Mouse (Mus musculus) bone marrow macrophage, adult 2 months (primary cell): ENCODE measurements around the gene Flt4. TPM values are rescaled to one million over a fixed set of nuclear protein-coding genes. Genes with fewer than 3 reads are reported as not detected.

ENCODE experiments used
- H3K27ac ChIP-seq: 2 replicates; pipeline ENCODE4 v1.5.1; 2012; ENCODE audit warnings: low read depth, low read length; ENCODE audit not compliant: insufficient read depth
- H3K4me1 ChIP-seq: 2 replicates; pipeline ENCODE4 v1.6.1; 2012; ENCODE audit warnings: low read length; ENCODE audit not compliant: control insufficient read depth, insufficient read depth
- H3K4me3 ChIP-seq: 2 replicates; pipeline ENCODE4 v1.5.1; 2012; ENCODE audit warnings: mild to moderate bottlenecking, low read length, moderate library complexity; ENCODE audit not compliant: insufficient read depth
- CTCF ChIP-seq: IDR thresholded peaks from 2 replicates; pipeline ENCODE4 v1.5.1; 2012; ENCODE audit warnings: low read depth, mild to moderate bottlenecking, low read length, moderate library complexity
- POLR2A ChIP-seq: IDR thresholded peaks from 2 replicates; pipeline ENCODE4 v1.6.1; 2012; ENCODE audit warnings: mild to moderate bottlenecking, low read depth, low read length, borderline replicate concordance
- polyA plus RNA-seq: library from polyadenylated mRNA; stranded (reverse); fragments of >200 nt; gene quantifications from 2 replicates; pipeline ENCODE4 v1.2.4, GENCODE M21; 2012; ENCODE audit not compliant: missing spikeins, insufficient read depth, insufficient read length

Flt4 gene
- polyA plus RNA-seq, 1 experiment, result not detected

DNA sequence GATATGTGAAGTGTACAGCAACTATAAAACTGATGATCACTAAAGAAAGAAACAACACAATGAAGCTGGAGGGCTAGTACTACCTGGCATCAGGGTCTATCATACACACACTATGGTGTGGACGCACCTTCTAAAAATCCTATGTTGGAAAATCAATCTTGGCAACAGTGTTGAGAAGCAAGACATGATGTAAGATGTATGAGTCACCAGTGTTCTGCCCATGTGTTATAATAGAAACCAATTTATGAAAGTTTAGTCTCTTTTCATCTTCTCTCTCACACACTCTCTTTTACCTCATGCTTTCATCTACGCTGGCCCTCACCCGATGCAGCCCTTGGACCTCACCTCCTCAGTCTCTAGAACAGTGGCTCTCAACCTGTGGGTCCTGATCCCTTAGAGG, 86.0 kb downstream of the Flt4 start:
- no peak for TF ChIP-seq POLR2A
- no peak for TF ChIP-seq CTCF
- peaks cover 9% of the 10 kb centered on the region for H3K4me1 ChIP-seq
- H3K4me3 ChIP-seq, result no peak overlapping the region
- no peak overlapping the region for H3K27ac ChIP-seq

DNA sequence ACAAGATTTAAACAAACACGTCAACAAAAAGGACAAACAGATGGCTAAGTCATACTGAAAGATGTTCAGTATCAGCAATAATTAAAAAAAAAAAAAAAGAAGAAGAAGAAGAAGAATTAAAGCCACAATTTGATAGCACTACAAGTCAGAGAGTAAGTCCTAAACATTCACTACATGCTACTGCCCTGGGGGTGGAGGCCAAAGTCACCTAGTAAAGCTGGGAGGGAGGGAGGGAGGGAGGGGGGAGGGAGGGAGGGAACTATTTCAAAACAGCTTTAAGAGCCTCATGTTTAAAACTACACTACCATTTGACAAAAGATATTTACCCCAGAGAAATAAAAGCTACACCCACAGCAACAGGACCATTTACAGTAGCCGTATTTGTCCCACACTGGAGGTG, 86.6 kb downstream of the Flt4 start:
- no peak for TF ChIP-seq CTCF
- H3K4me3 ChIP-seq, result no peak overlapping the region
- peaks cover 9% of the 10 kb centered on the region for H3K4me1 ChIP-seq
- no peak overlapping the region for H3K27ac ChIP-seq

DNA sequence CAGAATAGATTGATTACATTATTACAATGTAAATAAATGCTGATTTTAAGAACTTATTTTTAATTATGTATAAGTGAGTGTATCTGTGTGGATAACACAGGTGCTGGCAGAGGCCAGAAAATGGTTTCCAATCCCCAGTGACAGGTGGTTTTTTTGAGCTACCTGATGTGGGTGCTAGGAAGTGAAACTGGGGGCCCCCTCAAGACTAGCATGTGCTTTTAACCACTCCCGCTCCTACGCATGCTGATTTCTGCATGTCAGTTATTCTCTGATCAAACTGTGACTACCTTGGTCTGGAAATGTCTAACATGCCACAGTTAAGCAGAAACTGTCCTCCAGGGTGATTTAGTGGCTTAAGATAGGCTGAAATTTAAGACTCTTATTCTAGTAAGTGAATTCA, 87.4 kb downstream of the Flt4 start:
- TF ChIP-seq POLR2A (no peak), CTCF (no peak)
- peaks cover 9% of the 10 kb centered on the region for H3K4me1 ChIP-seq

DNA sequence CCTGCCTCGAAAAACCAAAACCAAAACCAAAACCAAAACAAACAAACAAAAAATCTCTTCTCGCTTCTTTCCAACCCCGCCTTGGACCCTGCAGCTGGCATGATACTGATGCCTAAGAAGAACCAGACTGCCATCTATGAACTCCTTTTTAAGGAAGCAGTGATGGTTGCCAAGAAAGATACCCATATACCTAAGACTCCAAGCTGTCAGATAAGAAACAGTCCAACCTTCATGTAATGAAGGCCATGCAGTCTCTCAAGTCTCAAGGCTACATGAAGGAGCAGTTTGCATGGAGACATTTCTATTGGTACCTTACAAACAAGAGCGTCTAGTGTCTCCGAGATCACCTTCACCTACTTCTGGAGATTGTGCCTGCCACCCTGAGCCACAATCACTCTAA, 88.7 kb downstream of the Flt4 start:
- no peak overlapping the region for H3K4me3 ChIP-seq
- H3K4me1 ChIP-seq, result peaks cover 9% of the 10 kb centered on the region
- H3K27ac ChIP-seq, result no peak overlapping the region
- TF ChIP-seq POLR2A (no peak), CTCF (no peak)

More for the DNA sequence above, 87.4 kb downstream of the Flt4 start:
- Histone ChIP-seq H3K27ac (no peak overlapping the region), H3K4me3 (no peak overlapping the region)

DNA sequence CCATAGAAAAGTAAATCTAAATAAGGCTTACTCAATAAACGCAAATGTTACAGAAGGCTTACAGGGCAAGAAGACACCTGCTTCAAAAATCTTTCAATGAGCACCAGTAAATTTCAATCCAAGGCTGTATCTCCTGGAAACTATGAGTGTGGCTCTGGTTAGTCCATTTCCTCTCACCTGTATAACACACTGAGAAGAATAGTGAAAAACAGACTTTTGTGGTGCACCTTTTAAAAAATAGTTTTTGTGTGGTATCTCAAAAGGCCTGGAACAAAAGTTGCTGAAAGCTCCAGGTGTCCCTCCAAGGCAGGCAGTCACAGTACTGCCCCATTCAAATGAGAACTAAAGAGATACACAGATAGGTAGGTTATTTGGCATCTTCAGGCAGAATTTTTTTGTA, 90.0 kb downstream of the Flt4 start:
- TF ChIP-seq POLR2A (no peak), CTCF (no peak)
- peaks cover 13% of the 10 kb centered on the region for H3K4me1 ChIP-seq
- no peak overlapping the region for H3K4me3 ChIP-seq
- H3K27ac ChIP-seq, result no peak overlapping the region

DNA sequence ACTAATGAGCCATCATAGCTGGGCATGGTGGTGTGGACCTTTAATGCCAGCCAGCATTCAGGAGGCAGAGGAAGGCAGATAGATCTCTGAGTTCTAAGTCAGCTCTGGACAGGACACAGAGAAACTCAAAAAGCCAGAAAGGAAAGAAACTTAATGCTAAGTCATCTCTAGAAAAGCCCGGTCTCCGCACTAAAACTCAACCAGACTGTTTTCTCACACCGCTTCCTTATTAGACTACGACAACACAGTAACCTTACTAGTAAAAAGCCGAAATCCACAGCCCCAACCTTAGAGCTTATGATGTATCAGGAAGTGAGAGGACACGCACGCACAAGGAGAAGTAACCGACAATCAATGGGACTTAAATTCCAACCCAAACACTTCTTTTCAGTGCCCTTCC, 93.0 kb downstream of the Flt4 start:
- H3K4me3 ChIP-seq, result no peak overlapping the region
- TF ChIP-seq CTCF, result no peak
- TF ChIP-seq POLR2A, result no peak

More for the DNA sequence above, 93.0 kb downstream of the Flt4 start:
- H3K27ac ChIP-seq, result no peak overlapping the region
- peaks cover 4% of the 10 kb centered on the region for H3K4me1 ChIP-seq

Other genes with a start within 250 kb of the Flt4 start
- not detected in 2 replicates for gene Olfr1389, start 186.2 kb upstream of the Flt4 start, polyA plus RNA-seq
- 0.24 and 0.35 TPM in 2 replicates for gene Olfr1388, start 172.6 kb upstream of the Flt4 start, polyA plus RNA-seq
- gene Olfr1387, start 153.9 kb upstream of the Flt4 start, polyA plus RNA-seq, result not detected in 2 replicates
- not detected in 2 replicates for gene Olfr1386, start 144.2 kb upstream of the Flt4 start, polyA plus RNA-seq
- not detected in 2 replicates for gene Olfr1385, start 120.2 kb upstream of the Flt4 start, polyA plus RNA-seq
- gene Olfr1384, start 102.5 kb upstream of the Flt4 start, polyA plus RNA-seq, result not detected in 2 replicates
- not detected in 2 replicates for gene Olfr1383, start 89.6 kb upstream of the Flt4 start, polyA plus RNA-seq
- not detected in 2 replicates for gene Olfr1382, start 81.0 kb upstream of the Flt4 start, polyA plus RNA-seq
- not detected in 2 replicates for gene Olfr1381, start 65.8 kb upstream of the Flt4 start, polyA plus RNA-seq
- gene Olfr1380, start 52.4 kb upstream of the Flt4 start, polyA plus RNA-seq, result not detected in 2 replicates
- gene Scgb3a1, start 54.3 kb downstream of the Flt4 start, polyA plus RNA-seq, result not detected in 2 replicates
- gene Cnot6, start 103.5 kb downstream of the Flt4 start, polyA plus RNA-seq, result 33.5 and 37.6 TPM in 2 replicates
- not detected in 2 replicates for gene Gfpt2, start 184.9 kb downstream of the Flt4 start, polyA plus RNA-seq
- 38.6 and 42.8 TPM in 2 replicates for gene Mapk9, start 237.5 kb downstream of the Flt4 start, polyA plus RNA-seq